Mouse (Mus musculus) spleen, adult 10 weeks (tissue): ENCODE data around the gene Sult2a1. TPM values are rescaled to one million over a fixed set of nuclear protein-coding genes. Genes with fewer than 3 reads are reported as not detected.

Experiments used
- polyA plus RNA-seq: library from polyadenylated mRNA; stranded (reverse); fragments of 350-450 nt; fragmentation: Illumina TruSeq; extraction: RNeasy Lipid Tissue Mini Kit (QIAGEN cat#74804); gene quantifications from one replicate; pipeline ENCODE4 v1.2.3, GENCODE M21; 2015; ENCODE audit warnings: low replicate concordance; ENCODE audit not compliant: insufficient read depth

Sult2a1 gene
- not detected for polyA plus RNA-seq

GRCm38 (mm10) chr7:13837309-13837708 lies at the start of gene Sult2a1:
TSS of gene Sult2a1 (minus strand) at chr7:13837409.

Other genes starting within 250 kb of the Sult2a1 start
- not detected for gene Sult2a5, start 213.4 kb downstream of the Sult2a1 start, polyA plus RNA-seq
- gene Sult2a2, start 103.9 kb downstream of the Sult2a1 start, polyA plus RNA-seq, result not detected
- not detected for gene Sult2a4, start 152.2 kb upstream of the Sult2a1 start, polyA plus RNA-seq